Mouse (Mus musculus): ENCODE results near the gene Hdac1.

The Hdac1 gene

GRCm38 (mm10) chr4:129510723-129511412 is 31.6 kb downstream of the Hdac1 start:
- DNase-seq (ENCODE audit: low spot score), result no peak

DNA sequence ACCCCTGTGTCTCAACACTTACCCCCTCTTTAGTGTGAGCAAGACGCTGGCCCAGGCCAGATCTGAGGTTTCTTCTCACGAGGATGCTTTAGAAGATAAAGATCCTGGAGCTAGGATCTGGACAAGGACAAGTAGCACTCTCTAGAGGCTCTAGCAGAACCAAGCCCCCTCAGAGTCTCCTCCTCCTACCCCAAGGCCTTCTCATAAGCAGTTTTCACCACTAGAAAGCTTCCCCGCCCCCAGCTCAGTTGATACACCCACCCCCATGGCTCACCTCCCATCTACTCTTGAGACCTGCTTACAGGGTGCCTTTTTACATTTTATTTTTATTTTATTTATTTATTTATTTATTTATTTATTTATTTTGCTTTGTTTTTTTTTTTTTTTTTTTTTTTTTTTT is 32.9 kb downstream of the Hdac1 start:
- no peak for DNase-seq (ENCODE audit: low spot score)

- DNase-seq (ENCODE audit: low spot score), result no peak
Measured at GRCm38 (mm10) chr4:129508834-129509600, 33.5 kb downstream of the Hdac1 start.

DNA sequence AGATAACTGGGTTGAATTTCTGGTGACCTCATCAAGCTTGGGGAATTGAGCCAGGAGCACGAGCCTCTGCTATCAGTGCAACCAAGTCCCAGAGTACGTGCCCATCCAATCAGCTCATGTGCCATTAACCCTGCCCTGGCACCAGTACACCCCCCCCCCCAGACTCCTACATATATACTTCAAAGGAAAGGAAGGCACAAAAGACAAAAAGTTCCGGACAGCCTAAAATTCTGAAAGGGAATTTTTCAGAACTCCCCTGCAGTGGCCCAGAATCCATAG is 34.3 kb downstream of the Hdac1 start:
- DNase-seq (ENCODE audit: low spot score), result peak; percentile 49

DNA sequence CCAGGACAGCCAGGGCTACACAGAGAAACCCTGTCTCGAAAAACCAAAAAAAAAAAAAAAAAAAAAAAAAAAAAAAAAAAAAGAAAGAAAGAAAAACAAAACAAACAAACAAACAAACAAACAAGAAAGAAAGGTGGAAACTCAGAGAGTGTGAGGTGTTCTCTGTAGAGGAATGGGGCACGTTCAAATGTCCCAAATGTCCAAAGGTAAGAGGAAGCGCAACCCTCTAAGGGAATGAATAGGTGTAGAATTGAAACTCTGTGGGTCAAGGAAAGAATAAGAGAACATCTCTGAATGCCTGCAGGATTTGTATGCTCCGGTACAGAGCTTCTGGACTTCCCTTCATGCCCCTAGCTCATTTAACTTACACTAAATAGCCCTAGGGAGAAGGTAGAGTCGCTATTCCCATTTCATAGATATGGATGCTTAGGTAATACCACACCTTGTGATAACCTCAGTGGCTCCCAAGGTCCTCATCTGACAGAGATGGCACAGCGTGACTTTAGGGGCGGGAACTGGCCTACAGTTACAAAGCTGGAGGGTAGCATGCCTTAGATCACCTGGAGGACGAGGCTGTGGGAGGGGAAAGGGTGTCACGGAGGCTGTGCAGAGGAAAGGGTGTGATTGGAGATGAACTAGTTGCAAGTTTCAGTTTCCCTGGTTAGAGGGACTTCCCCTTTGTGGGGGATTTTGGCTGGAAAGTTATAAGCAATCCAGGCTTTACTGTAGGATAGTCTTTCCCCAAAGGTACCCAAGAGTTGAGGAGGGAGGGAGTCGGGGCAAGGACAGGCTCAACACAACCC is 34.9 kb downstream of the Hdac1 start:
- no peak for DNase-seq (ENCODE audit: low spot score)

DNA sequence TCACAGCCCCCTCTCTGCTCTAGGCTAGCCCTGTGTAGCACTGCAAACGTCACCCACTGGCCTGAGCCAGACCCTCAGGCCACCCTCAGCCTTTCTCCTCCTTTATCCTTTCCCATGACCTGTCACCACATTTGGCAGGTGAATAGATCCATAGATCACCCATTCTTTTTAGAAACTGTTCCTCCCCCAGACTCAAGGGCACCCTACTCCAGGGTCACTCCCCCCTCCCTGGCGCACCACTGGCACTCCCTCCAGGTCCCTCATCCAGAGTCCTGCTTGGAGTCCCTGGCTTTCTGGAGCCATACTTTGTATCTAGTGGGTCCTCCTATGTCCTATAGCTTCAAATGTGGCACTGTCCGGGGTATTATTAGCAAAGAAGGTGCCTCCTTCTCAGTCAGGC is 37.0 kb downstream of the Hdac1 start:
- no peak for DNase-seq (ENCODE audit: low spot score)

DNA sequence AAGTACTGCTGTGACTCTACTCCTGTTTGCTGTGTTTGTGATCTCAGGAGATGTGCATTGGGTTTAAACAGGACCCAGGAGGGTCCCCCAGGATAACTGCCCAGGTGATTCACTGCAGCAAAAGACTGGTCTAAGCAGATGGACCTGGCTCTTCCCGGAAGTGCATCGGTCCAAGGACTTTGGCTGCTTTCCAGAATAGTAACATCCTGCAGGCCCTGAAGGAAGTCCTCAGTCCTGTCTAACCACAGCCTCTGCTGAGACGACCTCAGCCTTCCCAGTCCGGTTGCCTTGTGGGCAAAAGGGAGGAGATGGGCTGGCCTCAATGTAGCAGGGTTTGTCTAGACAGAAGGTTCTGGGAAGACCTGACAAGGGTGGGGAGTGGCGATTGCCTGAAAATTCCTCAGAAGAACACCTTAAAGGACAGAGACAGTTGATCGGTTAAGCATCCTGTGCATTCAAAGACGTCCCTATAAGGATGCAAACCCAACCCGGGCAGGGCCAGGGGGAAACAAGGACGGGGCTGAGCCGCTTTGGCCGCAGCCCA is 39.5 kb downstream of the Hdac1 start:
- DNase-seq (ENCODE audit: low spot score), result no peak

- DNase-seq (ENCODE audit: low spot score), result no peak
Measured at GRCm38 (mm10) chr4:129502327-129502888, 40.1 kb downstream of the Hdac1 start.

- peak; percentile 90 for DNase-seq (ENCODE audit: low spot score)
Measured at GRCm38 (mm10) chr4:129500607-129501566, 41.6 kb downstream of the Hdac1 start.

GRCm38 (mm10) chr4:129500017-129500416 is 42.5 kb downstream of the Hdac1 start:
- DNase-seq (ENCODE audit: low spot score), result no peak

DNA sequence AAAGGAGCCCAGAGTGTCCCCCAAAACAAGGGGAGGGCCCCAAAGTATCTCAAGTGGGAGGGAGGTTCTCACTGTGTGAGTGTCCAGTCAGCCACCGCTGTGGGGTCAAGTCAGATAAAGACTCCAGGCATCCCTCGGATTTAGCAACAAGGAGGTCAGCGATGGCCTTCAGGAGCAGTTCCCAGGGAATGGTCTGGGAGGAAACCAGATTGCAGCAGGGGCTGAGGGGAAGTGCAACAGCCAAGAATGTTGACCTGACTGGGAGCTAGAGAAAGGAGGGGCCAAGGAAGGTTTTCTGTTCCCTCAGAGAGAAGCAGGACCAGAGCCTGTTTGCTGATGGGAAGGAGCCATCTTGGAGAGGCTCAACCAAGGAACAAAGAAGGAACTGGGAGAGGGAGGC is 43.6 kb downstream of the Hdac1 start:
- DNase-seq (ENCODE audit: low spot score), result no peak

- DNase-seq (ENCODE audit: low spot score), result no peak
Measured at GRCm38 (mm10) chr4:129496631-129497030, 45.9 kb downstream of the Hdac1 start.

GRCm38 (mm10) chr4:129495672-129496562 is 46.6 kb downstream of the Hdac1 start:
- DNase-seq (ENCODE audit: low spot score), result no peak

DNA sequence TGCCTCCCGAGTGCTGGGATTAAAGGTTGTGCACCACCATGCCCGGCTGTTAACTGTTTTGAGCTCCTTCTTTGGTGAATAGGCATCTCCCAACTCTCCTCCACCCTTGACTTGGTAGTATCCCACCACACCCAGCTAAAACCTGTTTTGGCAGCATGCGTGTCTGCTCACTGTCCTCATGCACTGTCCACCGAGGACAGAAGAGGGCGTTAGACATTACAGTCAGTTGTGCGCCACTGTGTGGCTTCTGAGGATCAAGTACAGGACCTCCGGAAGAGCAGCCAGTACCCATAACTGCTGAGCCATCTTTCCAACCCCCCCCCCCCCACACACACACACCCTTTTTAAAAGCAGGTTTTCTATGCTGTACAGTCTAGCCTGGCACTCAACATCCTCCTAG is 47.8 kb downstream of the Hdac1 start:
- no peak for DNase-seq (ENCODE audit: low spot score)

DNA sequence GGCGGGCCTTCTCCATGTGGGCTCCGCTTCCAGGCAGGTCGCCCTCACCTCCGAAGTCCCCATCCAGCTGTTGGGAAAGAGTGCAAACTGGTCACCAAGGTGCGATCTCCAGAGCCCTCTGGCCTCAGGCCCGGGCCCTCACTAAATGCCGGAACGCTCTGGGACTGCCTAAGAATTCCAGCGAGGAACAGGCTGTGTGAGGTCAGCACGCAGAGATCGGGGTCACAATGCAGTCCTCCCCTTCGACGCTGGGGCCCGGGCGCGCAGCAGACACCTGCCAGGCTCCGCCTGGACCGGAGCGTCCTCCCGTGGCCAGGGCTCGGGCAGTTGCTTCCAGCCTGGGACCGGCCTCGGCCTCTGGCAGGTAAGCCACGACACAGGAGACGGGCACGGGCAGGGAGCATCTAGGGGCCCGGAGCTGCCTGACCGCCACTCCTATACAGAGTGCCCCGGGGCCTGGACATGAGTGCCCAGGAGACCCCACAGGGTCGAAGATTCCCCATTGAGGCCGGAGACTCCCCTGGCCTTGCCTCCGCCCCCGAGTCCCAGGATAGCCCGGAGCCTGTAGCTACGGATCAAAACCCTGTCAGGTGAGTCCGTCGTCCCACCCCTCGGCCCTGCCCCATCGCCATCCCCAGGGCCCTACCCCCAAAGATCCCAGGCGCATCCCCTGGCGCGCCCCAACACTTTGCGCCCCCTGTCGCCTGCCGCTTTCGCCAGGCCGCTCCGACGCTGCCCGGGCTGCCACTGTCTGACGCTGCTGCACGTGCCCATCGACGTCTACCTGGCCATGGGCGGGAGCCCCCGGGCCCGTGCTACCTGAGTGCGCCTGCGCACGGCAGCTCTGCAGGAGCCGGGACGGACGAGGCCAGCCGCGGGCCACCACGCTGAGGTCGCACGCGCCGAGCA is 51.3 kb downstream of the Hdac1 start, which contains the start of the genes Tssk3 and Fam229a:
Gene Tssk3 (minus strand): TSS at position 51 of the 909 bp plus-strand sequence.
Gene Fam229a (plus strand): TSS at position 219 of the 909 bp plus-strand sequence.
- no peak for DNase-seq (ENCODE audit: low spot score)

- DNase-seq (ENCODE audit: low spot score), result no peak
Measured at GRCm38 (mm10) chr4:129481090-129481489, 61.4 kb downstream of the Hdac1 start.

- DNase-seq (ENCODE audit: low spot score), result no peak
Measured at GRCm38 (mm10) chr4:129479863-129480262, 62.6 kb downstream of the Hdac1 start.

DNA sequence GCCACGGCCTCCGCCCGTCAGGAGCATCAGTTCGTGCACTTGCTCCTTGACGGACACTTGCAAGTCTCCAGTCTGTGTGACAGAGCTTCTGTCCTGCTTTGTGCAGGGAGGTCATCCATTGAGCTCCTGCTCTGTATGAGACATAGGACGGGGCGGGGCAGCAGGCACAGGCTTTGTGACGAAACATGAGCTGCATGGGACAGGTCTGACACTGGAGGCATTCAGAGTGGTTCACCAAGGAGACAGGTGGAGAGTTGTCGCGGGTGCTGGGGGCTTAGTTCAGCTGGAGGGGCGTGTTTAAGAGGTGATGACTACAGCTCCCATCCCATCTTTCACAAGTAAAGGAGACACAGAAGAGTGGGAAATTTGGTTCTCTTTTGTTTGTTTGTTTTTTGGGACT is 66.5 kb downstream of the Hdac1 start:
- DNase-seq (ENCODE audit: low spot score), result no peak

All from ovary, adult 18-20 months (tissue).